Mouse (Mus musculus): ENCODE measurements around the gene Olfr285.

Olfr285 gene

DNA sequence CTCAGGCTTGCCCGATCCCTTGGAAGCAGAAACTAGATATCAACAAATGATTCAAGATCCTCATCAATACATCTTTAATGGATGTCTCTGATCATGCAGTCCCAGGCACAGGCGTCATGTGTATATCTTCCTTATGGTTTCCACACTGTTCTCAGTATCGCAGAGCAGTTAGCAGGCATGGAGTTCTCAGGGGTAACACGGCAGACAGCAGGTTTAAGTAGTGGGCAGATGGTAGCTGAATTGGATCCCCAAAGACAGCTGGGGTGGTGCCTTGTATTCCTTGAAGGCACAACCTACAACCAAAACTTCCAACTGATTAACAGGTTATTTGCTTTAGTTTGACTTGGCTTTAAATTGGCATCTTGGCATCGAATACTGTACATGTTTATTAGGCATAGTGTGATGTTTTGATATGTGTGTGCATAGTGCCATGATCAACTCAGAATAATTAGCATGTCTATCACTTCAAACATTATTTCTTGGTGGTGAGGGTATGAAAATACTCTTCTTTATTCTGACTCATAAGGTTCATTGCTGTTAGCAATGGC lies at the start of gene Olfr285:
TSS of gene Olfr285 (minus strand) at position 177 of the 548 bp plus-strand sequence.
- DNase-seq (ENCODE audit: low spot score): no peak

- no peak for DNase-seq (ENCODE audit: low spot score)
Observed at GRCm38 (mm10) chr15:98340887-98341286, 23.7 kb upstream of the Olfr285 start, which contains the start of gene Olfr284. TSS of gene Olfr284 (minus strand) at chr15:98340987.

GRCm38 (mm10) chr15:98315703-98316102 lies 1.4 kb downstream of the Olfr285 start:
- DNase-seq (ENCODE audit: low spot score): no peak

DNA sequence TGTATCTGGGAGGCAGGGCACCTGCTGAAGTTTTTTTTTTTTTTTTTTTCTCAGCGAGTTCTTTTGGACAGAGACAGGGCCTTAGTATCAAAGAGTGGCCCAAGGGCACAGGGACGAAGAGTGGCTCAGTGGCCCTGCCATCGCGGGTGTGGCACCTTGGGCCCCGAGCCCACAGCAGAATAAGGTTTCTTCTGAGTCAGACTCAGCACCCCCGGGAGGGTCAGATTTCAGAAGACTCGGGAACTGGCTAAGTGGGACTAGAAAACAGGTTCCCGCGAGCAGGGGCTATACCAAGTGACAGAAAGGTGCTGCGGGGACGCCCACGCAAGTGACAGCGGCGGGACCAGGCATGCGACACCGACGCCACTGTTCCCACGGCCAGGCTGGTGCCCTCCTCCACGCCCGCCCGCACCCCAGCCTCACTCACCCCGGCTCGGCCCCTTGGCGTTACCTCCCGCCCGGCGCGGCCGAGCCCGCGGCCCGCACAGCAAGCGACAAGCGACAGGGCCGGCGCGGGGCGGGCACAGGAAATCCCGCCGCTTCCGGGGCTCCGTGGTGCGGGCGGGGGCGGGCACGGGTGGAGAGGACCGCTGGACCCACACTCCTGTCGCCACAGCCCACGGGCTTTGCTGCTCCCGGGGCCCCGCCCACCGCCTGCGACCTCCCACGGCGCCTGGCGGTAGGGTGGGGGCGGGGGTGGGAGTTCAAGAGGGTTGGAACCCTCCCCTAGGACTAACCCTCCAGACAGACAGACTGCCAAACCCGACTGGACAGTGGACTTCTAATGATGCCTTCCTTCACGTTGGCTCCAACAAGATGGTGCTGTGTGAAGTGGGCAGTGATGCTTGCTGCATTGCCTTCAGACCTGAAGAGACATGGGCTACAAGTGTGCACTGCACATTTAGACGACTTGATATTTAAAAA lies 21.3 kb downstream of the Olfr285 start, which contains the start of gene Zfp641:
TSS of gene Zfp641 (minus strand) at position 534 of the 924 bp plus-strand sequence.
- DNase-seq (ENCODE audit: low spot score): no peak

DNA sequence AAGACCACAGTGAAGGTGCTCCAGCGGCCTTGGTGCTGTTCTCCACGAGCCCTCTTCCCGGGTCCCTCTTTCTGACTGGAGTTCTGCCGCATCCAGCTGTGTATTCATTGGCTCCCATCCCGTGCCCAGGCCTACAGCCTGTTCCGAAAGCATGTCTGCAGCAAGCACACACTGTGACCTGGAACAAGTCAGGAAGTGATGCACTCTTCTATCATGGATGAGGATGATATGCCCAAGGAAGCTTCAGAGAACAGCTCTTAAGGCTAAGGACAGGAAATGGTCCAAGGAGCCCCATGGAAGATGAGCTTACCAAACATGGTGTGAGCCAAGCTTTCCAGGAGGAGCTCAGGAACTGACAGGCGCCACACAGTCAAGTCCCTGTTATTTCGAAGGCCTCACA lies 23.5 kb downstream of the Olfr285 start:
- DNase-seq (ENCODE audit: low spot score): no peak

DNA sequence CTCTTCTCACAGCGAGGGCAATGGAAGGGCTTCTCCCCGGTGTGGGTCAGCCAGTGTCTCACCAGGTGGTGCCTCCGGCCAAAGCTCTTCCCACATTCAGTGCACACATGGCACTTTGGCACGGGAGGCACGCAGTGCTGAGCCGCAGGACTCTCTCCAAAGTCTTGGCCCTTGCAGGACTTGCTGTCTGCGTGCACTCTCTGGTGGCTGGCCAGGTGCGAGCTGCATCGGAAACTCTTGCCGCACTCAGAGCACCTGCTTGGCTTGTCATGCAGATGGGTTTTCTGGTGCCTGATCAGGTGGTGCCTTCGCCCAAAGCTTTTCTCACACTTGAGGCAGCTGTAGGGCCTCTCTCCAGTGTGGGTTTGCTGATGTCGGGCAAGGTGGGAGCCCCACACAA lies 28.6 kb downstream of the Olfr285 start:
- no peak for DNase-seq (ENCODE audit: low spot score)

DNA sequence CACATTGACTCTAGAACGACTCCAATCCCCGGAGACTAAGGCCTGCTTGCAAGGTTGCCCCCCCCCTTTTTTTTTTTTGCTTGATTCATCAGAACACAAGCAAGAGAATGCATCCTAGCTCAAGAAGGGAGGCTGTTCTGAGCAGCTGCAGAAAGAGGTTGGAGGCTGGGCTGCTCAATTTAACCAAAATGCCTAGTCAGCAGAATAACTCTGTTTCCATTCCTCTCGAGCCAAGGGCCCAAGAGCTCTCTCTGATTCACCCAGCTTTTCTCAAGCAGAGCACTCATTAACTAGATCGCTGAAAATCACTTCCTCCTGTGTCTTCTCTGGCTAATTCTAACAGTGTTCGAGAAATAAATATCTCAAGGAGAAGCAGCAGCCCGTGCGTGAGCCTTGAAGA lies 30.7 kb downstream of the Olfr285 start:
- no peak for DNase-seq (ENCODE audit: low spot score)
